Mouse (Mus musculus) G1E (cell line): ENCODE measurements around the gene Tns1.

ENCODE experiments used
- CTCF ChIP-seq: IDR thresholded peaks from 2 replicates; pipeline ENCODE4 v1.5.1; 2012; ENCODE audit warnings: low read depth, low read length, inconsistent platforms, mixed read lengths
- GATA1 ChIP-seq: IDR thresholded peaks from 2 replicates; pipeline ENCODE4 v1.6.1; 2012; ENCODE audit warnings: borderline replicate concordance, low read length, inconsistent platforms, mixed read lengths

- no peak for TF ChIP-seq GATA1
- TF ChIP-seq CTCF: no peak
Observed at GRCm38 (mm10) chr1:73932421-73933145, 191.7 kb downstream of the Tns1 start.
